Mouse (Mus musculus) cerebellum, adult 9-10 months (tissue): Measurements from ENCODE around the gene Pde4d.

Experiments used
- DNase-seq: peaks from one replicate; pipeline ENCODE4 v3.0.0; 2022

The Pde4d gene

DNA sequence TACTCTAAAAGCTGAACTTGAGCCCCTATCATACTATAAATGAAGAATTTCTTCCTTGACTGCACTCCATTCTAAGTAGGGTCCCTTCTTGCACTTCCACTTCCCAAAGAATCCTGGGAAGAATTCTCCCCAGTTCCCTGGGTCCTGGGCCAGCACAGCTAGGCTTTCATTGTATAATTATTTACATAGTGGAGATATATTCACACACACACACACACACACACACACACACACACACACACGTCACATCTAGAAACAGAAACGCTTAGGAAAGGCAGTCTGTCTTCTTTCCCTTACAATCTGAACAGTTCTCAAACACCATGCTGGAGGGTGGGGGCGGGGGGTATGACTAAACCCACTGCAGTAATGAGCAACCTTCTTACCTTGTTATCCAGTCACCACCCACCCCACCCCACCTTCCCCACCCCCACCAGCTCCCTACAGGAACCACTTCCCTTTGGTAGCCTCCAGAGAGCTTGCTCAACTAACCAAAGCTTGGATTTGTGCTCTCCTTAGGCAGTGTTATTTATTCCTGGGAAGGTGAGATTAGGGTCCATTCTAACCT lies 868.8 kb downstream of the Pde4d start:
- no peak for DNase-seq

DNA sequence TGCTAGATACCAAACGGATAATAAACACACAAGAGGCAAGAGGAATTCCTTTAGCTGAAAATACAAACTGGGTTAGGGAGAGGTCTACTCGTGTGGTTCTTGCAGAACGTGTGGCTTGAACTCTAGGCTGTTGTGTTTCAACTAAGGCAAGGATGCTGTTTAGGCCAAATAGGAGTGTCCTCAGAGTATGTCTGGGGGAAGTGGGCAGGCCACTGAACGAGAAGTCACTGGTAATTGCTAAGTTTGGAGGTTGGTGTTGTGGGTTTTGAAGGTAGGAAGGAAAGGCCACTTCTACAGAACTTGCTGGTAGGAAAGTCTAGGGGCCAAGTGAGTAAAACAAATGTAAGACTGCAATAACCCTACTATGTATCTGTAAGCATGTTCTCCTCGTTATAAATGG lies 876.3 kb downstream of the Pde4d start:
- DNase-seq = no peak

DNA sequence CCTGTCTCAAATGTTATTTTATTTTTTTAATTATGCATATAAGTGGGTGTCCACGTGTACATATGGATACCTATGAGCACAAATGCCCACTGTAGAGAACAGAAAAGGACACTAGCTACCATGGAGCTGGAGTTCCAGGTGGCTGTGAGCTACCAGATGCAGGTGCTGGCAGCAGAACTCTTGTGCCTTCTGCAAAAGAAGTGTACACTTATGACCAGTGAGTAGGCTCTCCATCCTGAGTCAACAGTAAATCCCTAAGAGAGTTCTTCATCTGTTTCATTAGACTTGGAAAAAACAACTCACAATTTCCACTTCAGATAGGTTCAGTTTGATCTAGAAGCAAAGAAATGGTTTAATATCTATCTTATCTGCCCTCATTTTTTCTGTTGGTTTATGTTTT lies 881.8 kb downstream of the Pde4d start:
- no peak for DNase-seq

DNA sequence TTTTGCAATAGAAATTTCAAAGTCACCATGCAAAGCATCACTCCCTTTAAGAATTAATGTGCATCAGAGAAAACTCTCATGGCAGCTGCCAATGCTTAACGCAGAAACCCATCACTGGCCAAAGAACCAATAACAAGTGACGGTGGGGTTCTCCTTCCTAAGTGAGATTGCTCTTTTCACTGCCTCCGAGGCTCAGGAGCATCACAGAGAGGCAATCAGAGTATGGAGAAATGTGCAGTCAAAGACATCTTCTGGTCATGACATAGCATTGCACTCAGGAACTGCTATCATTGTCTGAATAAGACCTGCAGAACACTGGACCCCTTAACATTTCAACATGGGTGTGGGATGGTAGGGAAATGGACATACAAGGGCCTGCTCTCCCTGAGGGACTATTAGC lies 892.2 kb downstream of the Pde4d start:
- no peak for DNase-seq

DNA sequence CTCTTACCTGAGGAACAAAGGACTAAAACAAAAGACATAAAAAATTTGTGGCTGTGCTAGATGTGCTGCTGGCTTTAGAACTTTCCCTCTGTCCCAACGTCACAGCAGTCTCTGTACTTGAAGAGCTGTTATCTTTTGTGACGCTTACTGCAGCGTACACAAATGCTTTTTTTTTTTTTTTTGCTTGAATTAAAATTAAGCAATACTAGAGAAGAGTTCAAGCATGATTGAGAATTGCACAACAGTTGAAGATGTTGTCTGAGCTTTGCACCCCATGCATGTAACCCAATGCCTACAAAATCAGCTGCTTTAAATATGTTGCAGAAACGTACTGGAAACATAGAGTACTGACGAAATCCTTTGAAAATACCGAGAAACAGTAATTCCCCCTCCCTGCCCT lies 892.7 kb downstream of the Pde4d start:
- no peak for DNase-seq

DNA sequence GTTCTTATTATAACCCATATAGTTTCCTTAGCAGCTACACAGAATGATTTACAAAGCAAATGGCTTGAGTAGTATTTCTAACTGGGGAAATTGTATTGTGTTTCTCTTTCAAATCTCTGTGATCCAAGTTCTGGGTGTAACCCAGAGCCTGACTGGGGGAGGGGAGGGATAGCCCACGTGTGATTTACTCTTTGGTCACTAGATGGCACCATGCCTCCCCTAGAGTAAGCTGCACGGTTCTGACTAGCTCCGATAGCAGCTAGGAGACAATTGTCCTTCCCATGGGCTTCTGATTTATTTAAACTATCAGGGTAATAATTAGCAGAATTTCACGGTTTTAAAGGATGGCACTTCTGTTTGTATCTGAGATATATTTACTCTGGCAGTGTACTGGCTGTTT lies 893.8 kb downstream of the Pde4d start:
- peak; percentile 91 for DNase-seq

DNA sequence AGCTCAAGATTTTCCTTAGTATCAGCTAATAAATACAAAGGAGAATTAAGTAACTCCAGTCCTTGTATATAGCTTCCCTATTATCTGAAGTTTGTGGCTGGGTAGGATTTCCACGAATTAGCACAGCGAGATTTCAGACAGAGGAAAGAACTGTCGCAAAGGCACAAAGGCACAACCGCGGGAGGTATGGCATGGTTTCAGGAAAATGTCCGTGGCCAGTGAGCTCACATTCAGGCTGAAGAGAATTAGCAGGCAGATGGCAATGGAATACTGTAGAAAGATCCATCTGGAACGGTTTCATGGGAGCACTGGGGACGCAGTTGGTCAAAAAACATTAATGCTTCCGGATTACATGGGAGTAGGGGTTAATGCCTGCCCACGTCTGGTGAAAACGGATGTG lies 898.0 kb downstream of the Pde4d start:
- peak; percentile 98 for DNase-seq

DNA sequence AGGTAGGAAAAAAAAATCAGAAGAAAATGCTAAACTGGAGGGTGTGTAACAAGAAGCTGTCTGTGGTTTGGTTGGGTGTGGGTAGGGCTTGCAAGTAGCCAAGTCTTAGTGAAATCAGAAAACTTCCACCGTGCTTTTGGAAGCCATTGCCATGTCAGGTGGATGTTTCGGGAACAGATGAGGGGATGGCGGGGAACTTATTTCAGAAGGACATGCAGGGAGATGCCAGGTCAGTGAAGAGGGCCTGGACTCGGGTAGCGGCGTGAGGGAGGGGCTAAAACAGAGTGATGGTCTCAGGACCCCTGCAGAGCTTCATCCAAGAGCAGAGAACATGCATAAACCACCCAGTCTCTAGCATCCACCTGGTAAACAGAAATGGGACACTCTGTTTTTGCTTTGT lies 898.6 kb downstream of the Pde4d start:
- peak; percentile 51 for DNase-seq

DNA sequence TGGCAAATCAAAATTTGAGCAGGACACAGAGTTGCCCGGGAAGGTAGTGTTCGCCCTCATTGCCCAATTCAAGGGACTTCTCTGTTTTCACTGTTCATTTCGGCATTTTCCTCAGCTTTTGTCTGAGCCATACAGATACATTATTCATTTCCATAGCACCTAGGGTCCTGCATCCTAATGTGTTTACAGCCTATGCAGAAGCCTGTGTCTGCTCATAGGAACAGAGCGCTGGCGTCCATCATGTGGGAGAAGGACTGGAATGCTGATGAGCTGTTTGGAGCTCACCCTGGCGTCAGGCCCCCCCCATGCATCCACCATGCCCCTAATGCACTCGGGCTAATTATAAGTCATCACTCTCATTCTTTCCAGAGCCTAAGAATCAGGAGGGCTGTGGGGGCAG lies 900.4 kb downstream of the Pde4d start:
- DNase-seq = no peak

DNA sequence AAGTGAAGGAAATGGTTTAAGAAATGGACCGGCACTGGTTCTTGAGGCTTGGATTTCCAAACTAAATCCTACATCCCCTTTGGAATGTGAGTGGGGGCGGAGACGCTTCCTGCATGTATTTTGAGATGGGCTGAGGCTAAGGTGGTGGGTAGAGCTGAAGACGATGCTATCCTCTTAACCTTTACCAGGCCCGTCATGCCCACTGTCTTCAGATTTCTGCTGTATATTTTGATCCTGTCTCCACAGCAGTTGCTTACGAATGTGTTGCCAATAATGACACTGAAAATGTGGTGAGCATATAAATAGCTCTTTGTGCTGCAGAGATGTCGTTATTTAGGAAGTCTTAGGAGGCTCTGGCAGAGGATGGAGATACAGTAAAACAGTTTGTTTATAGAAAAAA lies 904.3 kb downstream of the Pde4d start:
- DNase-seq = peak; percentile 42

DNA sequence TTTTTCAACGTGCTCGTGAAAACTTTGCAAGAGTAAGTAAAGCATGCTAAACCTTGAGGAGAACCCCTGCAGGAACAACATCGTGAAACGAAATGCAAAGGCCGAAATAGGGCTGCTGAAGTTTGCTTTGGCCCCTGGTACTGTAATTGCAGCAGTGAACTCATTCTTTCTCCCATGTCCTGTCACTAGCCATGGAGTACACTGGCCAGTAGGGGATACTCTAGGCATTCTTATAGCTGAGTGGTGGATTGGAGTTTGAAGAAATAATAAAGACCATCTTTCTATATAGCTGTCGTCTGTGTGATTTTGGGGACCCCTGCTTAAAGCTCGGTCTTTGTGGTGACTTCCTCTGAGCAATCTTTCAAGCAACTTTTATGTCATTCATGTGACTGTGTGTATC lies 906.5 kb downstream of the Pde4d start:
- no peak for DNase-seq

DNA sequence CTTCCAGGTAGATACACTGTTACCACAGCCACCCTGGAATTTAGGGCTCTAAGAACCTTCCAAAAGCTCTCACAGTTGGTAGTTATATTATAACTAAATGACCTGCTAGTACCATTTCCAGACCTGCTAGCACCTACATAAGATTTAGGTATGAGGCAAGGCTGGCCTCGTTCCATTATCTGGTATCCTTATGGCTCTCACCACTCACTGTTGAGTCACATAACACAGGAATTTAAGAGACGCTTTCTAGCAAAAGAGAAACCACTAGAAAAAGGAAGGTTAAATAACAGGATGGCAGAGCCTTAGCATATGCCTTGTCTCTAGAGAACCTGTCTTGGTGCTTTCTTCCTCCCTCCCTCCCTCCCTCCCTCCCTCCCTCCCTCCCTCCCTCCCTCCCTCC lies 910.2 kb downstream of the Pde4d start:
- DNase-seq = no peak

DNA sequence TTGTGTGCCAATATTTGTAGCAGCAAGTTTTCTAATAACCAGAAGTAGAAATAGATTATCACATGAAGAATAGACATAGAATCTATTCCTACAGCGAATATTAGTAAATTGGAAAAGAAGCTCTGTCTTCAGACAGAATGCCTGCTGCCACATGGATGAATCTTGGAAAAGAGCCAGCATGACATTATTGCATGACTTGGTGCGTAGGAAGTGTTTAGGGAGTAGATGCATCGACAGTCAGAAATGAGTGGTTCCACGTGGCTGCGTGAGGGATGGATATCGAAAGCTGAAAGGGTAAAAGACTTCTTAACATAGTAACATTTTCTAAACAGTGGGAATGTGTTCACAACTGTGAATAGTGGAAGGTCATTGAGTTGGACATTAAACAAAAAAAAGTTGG lies 912.6 kb downstream of the Pde4d start:
- DNase-seq = peak; percentile 55

DNA sequence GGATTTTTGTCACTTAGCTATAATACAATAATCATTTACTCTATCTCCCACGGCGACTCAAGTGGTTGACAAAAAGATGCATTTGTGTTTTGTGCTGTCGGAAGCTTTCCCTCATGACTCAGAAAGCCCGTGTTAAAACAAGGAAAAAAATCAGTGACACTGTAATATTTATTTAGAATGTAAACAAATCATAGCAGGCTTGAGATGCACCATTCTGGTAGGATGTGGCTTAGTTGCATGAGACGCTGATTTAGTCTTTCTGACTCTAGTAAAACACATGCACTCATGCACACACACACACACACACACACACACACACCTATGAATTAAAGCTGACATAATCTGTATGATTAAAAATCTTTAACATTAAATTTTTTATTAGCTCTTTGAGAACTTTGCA lies 924.7 kb downstream of the Pde4d start:
- DNase-seq = no peak

DNA sequence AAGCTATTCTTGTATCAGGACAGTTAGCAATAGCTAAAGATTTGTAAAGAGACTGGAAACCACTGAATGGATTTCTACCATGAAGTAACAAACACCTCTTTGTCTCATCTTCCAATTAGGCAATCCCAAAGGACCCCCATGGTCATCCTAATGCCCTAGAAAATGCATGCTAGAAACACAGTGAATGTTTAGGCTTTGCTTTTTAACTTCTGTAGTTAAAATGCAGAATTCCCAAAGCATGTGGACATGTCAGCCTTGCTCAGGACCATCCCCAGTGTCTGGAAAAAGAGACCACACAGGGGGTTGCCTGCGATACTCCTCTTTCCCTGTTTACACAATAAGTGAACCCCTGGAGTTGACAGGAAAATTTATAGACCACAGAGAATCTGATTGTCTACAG lies 926.9 kb downstream of the Pde4d start:
- no peak for DNase-seq

DNA sequence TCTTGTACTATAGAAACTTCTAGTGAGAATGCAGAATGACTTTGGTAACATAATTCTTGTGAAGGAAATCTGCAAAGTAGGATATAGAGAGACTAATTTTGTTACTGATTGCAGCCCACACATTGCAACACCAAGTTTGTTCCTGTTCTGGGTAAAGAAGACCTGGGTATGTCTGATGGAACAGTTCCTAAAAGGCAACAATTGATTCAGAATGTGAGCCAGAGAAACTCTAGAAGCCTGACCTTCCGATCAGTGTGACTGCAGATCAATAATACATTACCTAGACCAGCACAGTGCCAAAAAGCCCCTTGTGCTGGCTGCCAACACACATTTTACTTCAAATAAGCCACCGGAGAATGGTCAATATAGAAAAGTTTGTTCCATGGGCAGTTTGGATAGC lies 930.4 kb downstream of the Pde4d start:
- no peak for DNase-seq

DNA sequence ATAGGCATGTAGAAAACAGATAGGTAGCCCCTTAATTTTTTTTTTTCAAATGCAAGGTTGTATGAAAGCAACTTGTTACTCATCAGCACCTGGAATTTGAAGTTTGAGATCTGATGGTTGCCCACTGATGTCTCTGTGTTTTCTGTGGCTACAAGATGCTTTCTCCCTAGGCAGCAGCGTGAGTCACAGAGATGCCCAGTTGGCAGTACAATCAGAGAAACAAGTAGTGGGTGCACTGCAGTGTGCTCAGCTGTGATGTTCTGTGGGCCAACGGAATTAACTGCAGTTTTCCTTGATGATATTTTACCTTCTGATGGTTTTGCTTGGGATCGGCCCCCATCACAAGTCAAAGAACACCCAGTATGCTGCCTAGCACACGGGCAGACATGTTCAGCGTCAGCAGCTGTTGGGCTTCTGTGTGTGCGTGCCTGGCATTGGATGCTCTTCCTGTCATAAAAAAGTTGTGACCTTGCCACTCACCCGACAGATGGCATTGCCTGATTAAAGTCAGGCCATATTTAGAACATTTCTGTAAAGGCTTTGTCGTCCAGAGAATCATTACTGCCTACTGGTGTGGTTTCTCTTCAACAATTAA lies 939.0 kb downstream of the Pde4d start:
- peak; percentile 63 for DNase-seq

DNA sequence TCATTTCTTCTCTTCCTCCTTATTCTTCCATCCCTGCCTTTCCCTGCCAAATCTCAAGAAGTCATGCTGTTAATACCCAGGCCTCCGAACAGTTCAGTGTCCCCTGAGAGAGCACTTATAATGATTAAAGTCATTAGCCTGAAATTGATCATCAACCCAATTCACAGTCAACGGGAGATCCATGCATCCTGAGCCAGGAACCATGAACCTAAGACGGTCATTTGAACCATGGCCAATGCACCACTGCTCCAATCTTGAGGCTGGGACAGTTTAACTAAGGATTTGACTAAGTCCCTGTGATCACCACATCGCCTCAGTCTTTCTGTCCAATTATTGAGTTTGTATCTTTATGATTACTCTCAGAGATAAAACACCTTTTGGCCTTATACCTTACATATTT lies 952.6 kb downstream of the Pde4d start:
- DNase-seq = no peak

DNA sequence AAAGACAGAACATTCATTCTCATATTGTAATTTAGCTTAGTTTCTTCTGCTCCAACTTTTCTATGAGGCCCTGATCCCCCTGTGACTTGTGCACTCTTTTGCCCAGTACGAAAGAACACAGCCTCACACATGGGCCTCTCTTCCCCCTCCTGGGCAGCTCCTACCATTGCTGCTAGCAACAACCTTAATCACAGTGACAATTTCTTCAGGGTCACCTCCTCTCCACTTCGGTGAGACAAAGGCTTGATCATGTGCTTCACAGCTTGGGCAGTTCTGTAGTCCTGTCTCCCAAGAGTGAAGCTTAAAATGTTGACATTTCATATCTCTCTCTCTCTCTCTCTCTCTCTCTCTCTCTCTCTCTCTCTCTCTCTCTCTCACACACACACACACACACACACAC lies 953.2 kb downstream of the Pde4d start:
- no peak for DNase-seq

DNA sequence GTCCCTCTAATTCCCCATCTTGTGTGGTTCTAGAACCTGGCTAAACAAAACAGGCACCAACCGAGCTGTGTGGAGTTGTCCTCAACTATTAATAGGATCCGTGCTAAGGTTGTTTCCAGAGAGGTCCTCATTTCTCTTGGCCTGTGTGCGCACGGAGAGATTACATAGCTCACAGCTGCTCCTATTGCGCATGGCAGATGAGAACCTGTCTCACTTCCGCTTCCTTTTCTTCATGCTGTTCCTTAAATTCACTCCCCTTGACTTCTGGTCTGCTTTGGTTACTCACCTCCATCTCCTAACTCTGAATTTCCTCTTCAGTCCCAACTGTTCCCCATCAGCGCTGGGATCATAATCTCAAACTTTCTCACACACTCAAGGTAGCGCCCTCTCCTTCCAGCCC lies 956.6 kb downstream of the Pde4d start:
- no peak for DNase-seq

DNA sequence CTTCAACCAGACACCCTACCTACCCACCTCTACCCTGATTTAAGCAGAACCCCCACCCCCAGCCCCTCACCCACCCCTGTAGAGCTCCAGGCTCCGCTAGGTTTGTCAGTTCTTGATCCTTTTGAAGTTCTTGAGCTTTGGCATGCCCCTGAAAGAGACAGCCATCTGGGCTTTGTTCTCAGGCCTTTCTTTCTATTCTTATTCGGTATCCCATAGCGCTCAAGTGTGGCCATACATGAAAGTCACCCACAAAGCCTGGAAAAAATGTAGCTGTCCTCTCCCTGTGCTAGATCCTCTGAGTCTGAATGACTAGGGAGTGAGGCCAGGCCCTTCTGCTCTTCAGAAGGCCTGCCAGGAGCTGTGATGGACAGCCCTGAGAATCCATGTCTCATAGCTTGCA lies 957.6 kb downstream of the Pde4d start:
- no peak for DNase-seq

DNA sequence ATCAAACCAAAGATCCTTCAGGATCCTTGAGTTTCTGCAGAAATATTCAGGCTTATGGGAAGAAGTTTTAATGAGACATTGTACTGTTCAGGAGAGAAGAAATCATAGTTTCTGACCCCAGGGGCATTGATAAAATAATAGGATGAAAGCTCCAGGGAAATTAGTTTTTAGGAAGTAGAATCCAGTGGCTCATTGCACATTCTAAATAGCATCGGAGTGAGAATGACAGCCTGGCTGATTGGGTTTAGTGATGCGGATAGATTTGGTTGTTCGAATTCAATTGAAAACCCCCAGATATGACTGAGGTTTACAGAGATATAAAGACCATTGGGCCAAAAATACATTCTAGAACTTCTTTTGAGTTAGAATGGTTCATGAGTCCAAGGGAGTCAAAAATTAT lies 970.7 kb downstream of the Pde4d start:
- no peak for DNase-seq

DNA sequence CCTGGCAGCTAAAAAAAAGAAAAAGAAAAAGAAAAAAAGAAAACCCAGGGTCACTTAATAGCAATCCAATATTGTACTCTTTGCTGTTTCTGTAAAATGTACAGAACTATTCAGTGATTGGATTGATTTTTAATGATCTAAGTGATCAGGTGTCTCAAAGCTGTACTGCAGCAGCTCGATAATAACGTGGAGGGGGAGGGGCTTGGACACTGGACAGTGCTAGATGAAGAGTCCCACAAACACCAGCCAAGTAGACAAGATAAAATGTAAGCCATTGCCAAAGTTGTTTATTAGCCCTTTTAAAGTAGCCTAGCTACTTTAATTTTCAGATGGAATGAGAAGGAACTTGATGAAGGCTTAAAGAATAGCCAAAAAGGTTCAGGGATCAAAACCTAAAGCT lies 975.2 kb downstream of the Pde4d start:
- no peak for DNase-seq

DNA sequence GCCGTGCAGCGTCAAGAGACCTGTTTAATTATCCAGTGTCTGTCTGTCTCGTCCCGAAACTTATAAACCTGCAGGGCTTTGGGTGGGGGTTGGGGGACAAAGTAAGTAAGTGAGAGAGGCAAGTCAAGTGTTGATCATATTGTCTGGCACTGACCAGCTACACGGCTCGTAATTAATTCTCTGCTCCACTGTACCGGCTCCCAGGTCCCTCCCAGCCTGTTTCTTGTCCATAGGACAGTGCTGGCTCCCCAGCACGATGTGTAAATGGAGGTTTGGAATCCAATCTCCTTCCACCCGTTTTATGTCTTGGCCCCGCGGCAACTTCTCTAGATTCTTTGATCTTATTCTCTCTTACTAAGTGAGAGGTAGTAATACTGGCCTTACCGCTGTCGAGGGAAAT lies 975.8 kb downstream of the Pde4d start:
- no peak for DNase-seq

DNA sequence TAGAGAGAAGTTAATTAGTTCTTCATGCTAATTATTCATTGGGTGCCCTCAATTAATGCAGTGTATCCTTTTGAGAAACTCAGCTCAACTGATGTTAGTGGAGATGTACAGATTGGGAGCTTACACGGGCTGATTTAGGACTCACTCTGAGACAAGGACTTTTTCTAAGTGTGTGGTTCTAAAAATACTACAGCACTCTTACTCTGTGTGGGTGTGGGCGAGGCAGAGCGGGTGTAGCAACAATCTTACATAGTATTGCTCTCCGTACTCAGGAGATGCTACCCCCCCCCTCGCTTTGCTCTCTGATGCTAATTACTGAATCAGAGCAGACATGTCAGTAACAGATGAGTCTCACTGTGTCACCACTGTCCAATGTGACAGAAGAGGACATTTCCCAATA lies 976.3 kb downstream of the Pde4d start:
- no peak for DNase-seq

DNA sequence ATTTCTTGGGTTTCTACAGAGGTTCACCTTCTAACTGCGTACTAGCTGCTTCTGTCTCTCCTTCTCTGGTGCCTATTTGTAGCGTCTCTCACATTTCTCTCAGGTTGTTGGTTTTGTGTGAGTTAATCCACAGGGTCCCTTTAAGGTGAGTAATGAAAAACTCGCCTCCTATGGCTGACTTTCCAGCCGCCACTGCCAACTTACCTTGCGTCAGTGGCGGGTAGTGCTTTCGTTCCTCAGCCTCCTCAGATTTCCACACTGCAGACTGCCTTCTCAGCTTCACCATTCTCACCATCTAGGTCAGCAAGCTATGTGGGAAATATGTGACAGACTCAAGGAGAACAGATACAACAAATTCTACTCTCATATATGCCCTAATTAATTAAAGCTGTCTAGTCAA lies 977.8 kb downstream of the Pde4d start:
- no peak for DNase-seq
